Mouse (Mus musculus) WW6 (cell line): ENCODE measurements around the gene Arid4a.
"Not testable (repeated sequence)": the region's sequence is repeated elsewhere in the genome, so short reads cannot be mapped to it uniquely, and the experiment has no call there.

ENCODE experiments used
- DNase-seq: peaks from one replicate; pipeline ENCODE4 v3.0.0-alpha.2; 2013; ENCODE audit warnings: low read depth, low spot score

Gene Arid4a

DNA sequence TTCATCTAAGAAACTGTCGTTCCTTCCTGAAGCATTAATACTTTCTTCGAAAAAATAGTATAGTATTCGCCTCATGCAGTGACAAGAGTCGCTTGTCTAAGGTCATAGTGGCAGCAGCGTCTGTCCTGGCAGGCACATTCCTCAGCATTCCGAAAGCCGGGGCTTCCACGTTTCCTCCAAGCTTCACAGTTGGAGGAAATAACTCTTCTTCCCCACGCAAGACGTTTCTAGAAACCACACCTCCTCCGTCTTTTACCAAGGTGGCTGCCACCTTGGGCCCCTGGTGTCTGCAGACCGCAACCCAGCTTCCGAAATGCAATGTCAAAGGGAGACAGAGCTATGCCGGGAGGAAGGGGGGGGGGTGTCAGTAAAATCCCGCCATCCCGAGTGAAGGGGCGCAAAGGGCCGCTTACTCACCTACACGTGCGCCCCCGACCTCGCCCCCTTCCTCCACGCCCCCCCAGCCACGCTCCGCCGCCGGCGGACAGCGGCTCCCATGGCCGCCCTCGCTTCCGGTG is 886 bp upstream of the Arid4a start:
- no peak for DNase-seq

DNA sequence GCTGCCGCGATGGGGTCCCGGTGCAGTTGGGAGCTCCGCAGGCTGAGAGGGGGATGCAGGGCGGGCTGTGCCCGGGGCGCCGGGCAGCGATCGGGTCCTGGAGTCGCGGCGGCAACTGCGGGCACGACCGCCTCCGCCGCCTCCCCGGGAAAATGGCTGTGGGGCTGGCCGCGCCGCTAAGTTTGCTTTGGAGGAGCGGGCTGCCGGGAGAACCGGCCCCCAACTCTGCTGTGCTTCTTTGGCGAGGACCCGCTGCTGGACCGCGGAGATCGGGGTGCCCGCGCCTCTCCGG is 367 bp downstream of the Arid4a start:
- no peak for DNase-seq

GRCm38 (mm10) chr12:71016503-71017241 is 882 bp downstream of the Arid4a start:
- DNase-seq, result no peak

DNA sequence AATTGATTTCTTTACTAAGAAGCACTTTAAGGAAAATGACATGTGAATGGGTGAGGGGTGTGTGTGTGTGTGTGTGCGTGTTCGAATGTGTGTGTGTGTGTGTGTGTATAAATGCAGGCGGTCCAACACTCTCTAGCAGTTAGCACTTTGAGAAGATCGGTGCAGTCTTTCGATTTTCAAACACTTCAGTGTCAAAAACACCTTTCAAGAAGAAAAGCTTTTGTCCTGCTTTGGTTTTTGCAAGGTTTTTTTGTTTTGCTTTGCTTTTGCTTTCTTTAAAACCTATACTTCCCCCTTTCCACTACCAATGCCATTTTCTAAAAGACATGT is 1.4 kb downstream of the Arid4a start:
- no peak for DNase-seq

DNA sequence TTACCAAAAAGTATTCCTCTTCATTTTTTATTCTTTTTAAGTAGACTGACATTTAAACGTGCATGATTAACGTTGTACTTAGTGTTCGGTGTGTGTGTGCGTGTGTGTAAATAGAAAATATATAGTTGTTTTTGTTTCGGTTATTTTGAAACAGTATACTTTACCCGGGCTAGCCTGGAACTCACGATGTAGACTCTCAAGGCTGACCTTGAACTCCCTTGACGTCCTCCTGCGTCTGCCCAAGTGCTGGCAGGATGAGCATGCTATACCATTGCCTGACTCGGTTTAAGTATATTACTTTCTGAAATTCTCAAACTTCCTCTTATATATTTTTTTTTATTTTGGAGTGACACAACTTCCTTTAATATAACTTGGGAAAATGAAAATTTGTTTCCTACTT is 2.0 kb downstream of the Arid4a start:
- no peak for DNase-seq

DNA sequence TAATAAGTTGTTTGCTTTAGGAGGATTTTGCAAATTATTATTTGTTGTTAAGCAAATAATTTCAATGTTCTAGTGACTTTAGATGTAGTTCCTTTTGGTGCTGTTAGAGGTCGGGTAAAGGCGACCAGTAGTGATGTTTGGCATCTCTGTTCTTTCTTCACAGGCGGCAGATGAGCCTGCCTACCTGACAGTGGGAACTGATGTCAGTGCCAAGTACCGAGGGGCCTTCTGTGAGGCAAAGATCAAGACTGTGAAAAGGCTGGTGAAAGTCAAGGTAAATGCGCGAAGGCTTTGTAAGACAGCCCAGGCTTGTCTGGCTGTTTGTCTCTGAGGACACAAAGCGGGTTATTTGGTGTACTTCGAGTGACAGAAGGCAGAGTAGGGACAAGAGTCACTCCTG is 3.4 kb downstream of the Arid4a start:
- no peak for DNase-seq

DNA sequence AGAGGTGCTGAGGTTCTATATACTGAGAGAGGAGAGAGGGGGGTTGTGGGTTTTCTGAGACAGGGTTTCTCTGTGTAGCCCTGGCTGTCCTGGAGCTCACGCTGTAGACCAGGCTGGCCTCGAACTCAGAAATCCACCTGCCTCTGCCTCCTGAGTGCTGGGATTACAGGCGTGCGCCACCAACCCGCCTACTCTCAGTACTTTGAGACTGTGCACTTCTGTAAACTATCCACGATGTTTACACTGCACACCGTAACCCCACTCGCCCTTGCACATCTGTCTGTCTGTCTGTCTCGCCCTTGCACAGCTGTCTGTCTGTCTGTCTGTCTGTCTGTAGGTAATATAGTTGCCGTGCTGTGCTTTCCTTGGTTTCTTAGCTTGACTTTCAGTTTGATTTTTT is 8.6 kb downstream of the Arid4a start:
- no peak for DNase-seq

- not testable (repeated sequence) for DNase-seq
These were observed 12.5 kb downstream of the Arid4a start for GRCm38 (mm10) chr12:71028265-71028664.

- DNase-seq, result no peak
These were observed 14.5 kb downstream of the Arid4a start for GRCm38 (mm10) chr12:71030260-71030659.

GRCm38 (mm10) chr12:71030722-71031121 is 14.9 kb downstream of the Arid4a start:
- DNase-seq, result no peak

- no peak for DNase-seq
These were observed 20.0 kb downstream of the Arid4a start for GRCm38 (mm10) chr12:71035826-71036225.

DNA sequence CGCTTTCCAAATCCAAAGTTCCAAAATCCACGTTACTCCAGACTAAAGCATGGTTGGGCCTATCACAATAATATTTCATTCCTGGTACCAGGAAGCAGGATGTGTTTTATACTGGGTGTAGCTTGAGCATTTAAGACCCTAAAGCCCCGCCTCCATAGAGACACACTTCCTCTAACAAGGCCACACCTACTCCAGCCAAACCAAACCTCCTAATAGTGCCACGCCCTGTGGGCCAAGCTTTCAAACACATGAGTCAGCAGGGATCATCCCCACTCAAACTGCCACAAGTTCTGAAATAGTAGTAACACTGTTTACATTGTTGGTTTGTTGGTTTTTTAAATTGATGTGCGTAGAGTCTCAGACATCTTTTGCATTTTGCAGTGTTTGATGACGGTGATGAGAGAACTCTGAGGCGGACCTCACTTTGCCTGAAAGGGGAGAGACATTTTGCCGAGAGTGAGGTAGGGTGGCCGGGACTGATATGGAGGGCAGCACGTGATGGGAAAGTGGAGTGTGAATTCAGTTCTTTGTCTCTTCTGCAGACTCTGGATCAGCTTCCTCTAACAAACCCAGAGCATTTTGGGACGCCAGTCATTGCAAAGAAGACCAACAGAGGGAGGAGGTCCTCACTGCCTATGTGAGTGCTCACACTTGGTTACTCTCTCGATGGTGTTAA is 21.1 kb downstream of the Arid4a start:
- peak; percentile 60 for DNase-seq

DNA sequence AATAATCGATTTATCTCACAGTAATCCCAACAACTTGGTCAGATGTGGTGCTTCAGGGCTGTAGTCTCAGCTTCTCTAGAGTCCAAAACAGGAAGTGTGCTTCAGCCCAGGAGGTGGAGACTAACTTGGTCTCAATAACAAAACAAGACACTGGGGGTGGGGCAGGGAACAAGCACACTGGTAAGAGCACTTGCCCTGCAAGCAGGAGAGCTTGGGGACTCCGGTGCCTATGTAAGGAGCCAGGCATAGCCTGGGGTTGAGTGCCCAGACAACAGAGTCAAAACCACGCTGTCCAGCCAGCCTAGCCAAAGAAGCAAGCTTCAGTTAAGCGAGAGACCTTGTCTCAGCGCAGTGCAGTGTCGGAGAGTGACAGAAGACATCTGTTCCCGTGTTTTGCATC is 24.7 kb downstream of the Arid4a start:
- DNase-seq, result no peak

GRCm38 (mm10) chr12:71042451-71042850 is 26.7 kb downstream of the Arid4a start:
- no peak for DNase-seq

- no peak for DNase-seq
These were observed 27.8 kb downstream of the Arid4a start for GRCm38 (mm10) chr12:71043571-71043970.

DNA sequence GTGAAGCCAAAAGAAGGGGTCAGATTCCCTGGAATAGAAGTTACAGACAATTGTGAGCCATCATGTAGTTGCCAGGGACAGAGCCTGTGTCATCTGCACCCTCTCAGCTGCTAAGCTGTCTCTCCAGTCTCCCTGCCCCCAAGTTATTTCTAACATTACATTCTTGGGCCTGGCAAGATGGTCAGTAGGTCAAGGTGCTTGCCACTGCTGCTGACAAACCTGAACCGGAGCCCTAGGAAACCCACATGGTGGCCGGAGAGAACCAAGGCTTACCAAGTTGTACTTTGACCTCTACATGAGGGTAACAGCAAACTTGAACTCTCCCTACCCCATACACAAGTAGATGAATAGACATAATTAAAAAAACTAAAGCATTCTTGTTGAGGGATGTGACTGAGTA is 28.7 kb downstream of the Arid4a start:
- DNase-seq, result no peak

DNA sequence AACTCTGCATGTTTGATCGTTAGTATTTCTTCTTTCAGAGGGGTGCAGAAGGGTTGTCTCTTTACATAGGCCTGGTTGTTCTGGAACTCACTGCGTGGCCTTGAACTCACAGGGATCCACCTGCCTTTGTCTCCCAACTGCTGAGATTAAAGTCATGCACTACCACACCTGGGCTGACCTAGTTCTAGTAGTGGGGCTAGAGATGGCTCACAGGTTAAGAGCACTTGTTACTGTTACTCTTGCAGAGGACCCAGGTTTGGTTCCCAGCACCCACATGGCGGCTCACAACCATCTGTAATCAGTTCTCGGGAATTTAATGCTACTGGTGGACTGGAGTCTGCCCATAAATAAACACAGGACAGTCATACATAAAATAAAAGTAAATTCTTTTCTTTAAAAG is 30.7 kb downstream of the Arid4a start:
- DNase-seq, result no peak

DNA sequence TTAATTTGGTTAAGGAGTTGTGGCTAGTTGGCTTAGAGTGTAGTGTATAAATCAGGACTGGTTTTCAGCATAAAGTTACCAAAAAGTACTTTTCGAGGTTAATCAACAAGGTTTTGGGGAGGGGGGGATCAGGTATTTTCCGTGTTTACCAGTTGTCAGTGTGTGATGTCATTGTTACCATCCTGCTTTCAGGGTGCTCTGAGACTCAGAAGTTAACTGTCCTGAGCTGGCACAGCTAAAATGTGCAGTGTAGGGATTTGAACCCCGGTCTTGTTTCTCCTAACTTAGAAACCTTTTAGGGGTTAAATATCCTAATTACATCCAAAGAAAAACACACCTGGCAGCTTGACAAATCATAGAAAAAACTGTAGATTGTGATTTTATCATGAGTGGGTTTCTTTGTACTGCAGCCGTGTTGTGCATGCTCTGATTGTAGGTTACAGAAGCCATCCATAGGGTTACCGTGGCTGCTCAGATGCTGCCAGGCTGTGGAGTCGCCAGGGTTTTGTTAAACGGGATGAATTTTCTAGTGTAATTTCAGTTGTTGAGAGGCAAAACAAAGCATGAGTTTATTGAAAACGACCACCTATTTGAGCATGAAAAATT is 31.8 kb downstream of the Arid4a start:
- DNase-seq, result no peak

DNA sequence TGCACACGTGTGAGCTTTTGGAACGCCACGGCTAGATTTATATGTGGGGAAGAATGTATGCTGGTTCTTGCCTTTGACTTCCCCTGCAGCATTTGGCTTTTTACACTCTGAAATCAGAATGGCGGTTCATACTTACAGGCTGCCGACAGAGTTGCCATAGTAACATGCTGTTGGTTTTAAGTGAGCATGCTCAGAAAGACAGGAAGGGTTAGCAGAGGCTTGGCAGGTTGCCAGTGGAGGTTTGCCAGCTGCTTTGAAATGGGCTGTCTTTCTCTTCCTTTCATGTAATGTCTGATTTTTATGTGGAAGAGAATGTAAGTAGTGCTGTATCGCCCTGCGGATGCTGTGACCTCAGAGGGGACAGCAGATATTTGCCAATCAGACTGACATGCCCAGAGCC is 32.3 kb downstream of the Arid4a start:
- no peak for DNase-seq

DNA sequence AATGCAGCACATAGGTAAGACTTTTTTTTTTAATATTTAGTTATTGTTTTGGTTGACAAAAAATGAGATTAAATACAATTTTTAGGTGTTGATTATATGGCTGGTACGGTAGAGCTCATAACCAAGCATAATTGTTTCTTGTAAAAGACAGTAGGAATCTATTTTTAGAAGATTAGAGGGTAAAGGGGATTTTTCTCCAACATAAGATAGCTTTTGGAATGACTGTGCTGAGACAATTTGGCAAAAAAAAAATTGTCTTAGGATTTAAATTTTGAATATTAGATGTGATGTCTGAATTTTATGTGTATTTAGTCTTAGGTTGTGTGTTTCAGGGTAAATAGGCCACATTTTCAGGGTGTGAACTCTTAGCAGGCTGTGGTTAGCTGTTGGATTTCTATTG is 32.8 kb downstream of the Arid4a start:
- DNase-seq, result no peak

GRCm38 (mm10) chr12:71049596-71050265 is 33.9 kb downstream of the Arid4a start:
- DNase-seq, result no peak

DNA sequence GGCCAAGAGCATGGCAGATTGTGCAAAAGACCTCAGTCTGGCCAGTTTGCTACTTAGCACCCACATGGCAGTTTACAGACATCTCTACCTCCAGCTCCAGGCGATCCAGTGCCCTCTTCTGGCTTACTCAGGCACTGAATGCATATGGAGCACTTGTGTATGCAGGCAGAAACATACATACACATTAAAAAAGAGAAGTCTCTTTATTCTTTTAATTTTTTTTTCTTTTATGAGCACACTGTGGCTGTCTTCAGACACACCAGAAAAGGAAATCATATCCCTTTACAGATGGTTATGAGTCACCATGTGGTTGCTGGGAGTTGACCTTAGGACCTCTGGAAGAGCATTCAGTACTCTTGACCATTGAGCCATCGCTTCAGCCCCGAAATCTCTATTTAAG is 35.3 kb downstream of the Arid4a start:
- no peak for DNase-seq
